Mouse (Mus musculus) heart, postnatal 36 days (tissue): ENCODE data around the gene Rbm38. TPM values are rescaled to one million over a fixed set of nuclear protein-coding genes. Genes with fewer than 3 reads are reported as not detected.

Experiments
- DNase-seq, 2 experiments: peaks; one replicate each; pipeline ENCODE4 v3.0.0; 2021 to 2022
- intact Hi-C: fragments of 180-260 bp; cut with DNase I; formaldehyde crosslinking; loops from one replicate; pipeline ENCODE4 v1.15.1; 2025
- total RNA-seq, 2 experiments: library from RNA; stranded (reverse); gene quantifications; 2 replicates each; pipeline ENCODE4 v1.2.3; 2021

Gene Rbm38
- total RNA-seq, 2 experiments from 2014 or later: 159 to 209 TPM

GRCm38 (mm10) chr2:173010220-173010717, 10.0 kb upstream of the Rbm38 start:
- no peak for DNase-seq
- intact Hi-C loops: no loop called here

GRCm38 (mm10) chr2:173011440-173011839, 8.9 kb upstream of the Rbm38 start:
- intact Hi-C loops: no loop called here
- no peak for DNase-seq

- intact Hi-C loops: no loop called here
These were observed 5.5 kb upstream of the Rbm38 start for GRCm38 (mm10) chr2:173014741-173015287.

GRCm38 (mm10) chr2:173017940-173018339, 2.4 kb upstream of the Rbm38 start:
- DNase-seq: no peak
- intact Hi-C loops: loop anchor here (2.0 kb wide), 1 partner anchor 17 kb away; the partner anchor contains the start of gene Rae1

More at GRCm38 (mm10) chr2:173014741-173015287, 5.5 kb upstream of the Rbm38 start:
- DNase-seq: no peak

GRCm38 (mm10) chr2:173018618-173019017, 1.7 kb upstream of the Rbm38 start:
- intact Hi-C loops: loop anchor here (2.0 kb wide), 1 partner anchor 18 kb away; the partner anchor contains the start of gene Rae1
- DNase-seq: peak; percentile 43 to 58

GRCm38 (mm10) chr2:173019322-173019721, 976 bp upstream of the Rbm38 start:
- no peak for DNase-seq
- intact Hi-C loops: loop anchor here (2.0 kb wide), 1 partner anchor 19 kb away; the partner anchor contains the start of gene Rae1

- peak; percentile 87 to 90 for DNase-seq
- intact Hi-C loops: loop anchor here (2.0 kb wide), 1 partner anchor 19 kb away; the partner anchor contains the start of gene Rae1
These were observed 508 bp upstream of the Rbm38 start for GRCm38 (mm10) chr2:173019790-173020189.

GRCm38 (mm10) chr2:173021633-173022055, 1.3 kb downstream of the Rbm38 start:
- intact Hi-C loops: loop anchor here (2.0 kb wide), 1 partner anchor 59 kb away; no protein-coding TSS in a partner anchor
- DNase-seq: peak; percentile 96 to 98

GRCm38 (mm10) chr2:173022056-173022681, 1.9 kb downstream of the Rbm38 start:
- intact Hi-C loops: loop anchor here (2.0 kb wide), 1 partner anchor 59 kb away; no protein-coding TSS in a partner anchor

GRCm38 (mm10) chr2:173022813-173023212, 2.5 kb downstream of the Rbm38 start:
- intact Hi-C loops: loop anchor here (2.0 kb wide), 1 partner anchor 58 kb away; no protein-coding TSS in a partner anchor
- DNase-seq: peak in 1 of 2 experiments; percentile 47

More at GRCm38 (mm10) chr2:173022056-173022681, 1.9 kb downstream of the Rbm38 start:
- DNase-seq: peak in 1 of 2 experiments; percentile 50

- intact Hi-C loops: loop anchor here (2.0 kb wide), 1 partner anchor 57 kb away; no protein-coding TSS in a partner anchor
- DNase-seq: no peak
These were observed 3.1 kb downstream of the Rbm38 start for GRCm38 (mm10) chr2:173023371-173023851.

GRCm38 (mm10) chr2:173023966-173024365, 3.7 kb downstream of the Rbm38 start:
- intact Hi-C loops: loop anchor here (2.0 kb wide), 1 partner anchor 57 kb away; no protein-coding TSS in a partner anchor
- DNase-seq: no peak

GRCm38 (mm10) chr2:173024392-173024791, 4.1 kb downstream of the Rbm38 start:
- intact Hi-C loops: no loop called here
- no peak for DNase-seq

GRCm38 (mm10) chr2:173024938-173025337, 4.6 kb downstream of the Rbm38 start:
- intact Hi-C loops: no loop called here
- DNase-seq: peak in 1 of 2 experiments; percentile 53

GRCm38 (mm10) chr2:173026286-173026685, 6.0 kb downstream of the Rbm38 start:
- intact Hi-C loops: no loop called here
- no peak for DNase-seq

GRCm38 (mm10) chr2:173026688-173027131, 6.4 kb downstream of the Rbm38 start:
- intact Hi-C loops: no loop called here
- DNase-seq: no peak

GRCm38 (mm10) chr2:173027169-173027823, 7.0 kb downstream of the Rbm38 start:
- no peak for DNase-seq
- intact Hi-C loops: no loop called here

GRCm38 (mm10) chr2:173027824-173028495, 7.7 kb downstream of the Rbm38 start:
- DNase-seq: no peak

GRCm38 (mm10) chr2:173028508-173029031, 8.3 kb downstream of the Rbm38 start:
- no peak for DNase-seq
- intact Hi-C loops: no loop called here

More at GRCm38 (mm10) chr2:173027824-173028495, 7.7 kb downstream of the Rbm38 start:
- intact Hi-C loops: no loop called here
